Mouse (Mus musculus): Measurements from ENCODE around the gene Bcl3. TPM values are rescaled to one million over a fixed set of nuclear protein-coding genes. Genes with fewer than 3 reads are reported as not detected.

Gene Bcl3
- 3.1 and 4.1 TPM in 2 replicates for polyA plus RNA-seq (2015; fragmentation: Nextera tagmentation; extraction: Ambion mirVana)

GRCm38 (mm10) chr7:19822604-19823058, at the start of gene Bcl3:
TSS of gene Bcl3 (minus strand) at chr7:19822770.
- peak within 1 kb of the TSS; percentile 75 for H3K9ac ChIP-seq (ENCODE audit: low read length)
- H3K27ac ChIP-seq (ENCODE audit: low read length) = peak within 1 kb of the TSS; percentile 82
- H3K36me3 ChIP-seq (ENCODE audit: control insufficient read depth, insufficient read depth) = no peaks in the 10 kb centered on the region
- WGBS = 2% methylated on average over 28 of the region's 42 CpGs
- H3K4me3 ChIP-seq (ENCODE audit: low read length) = peak within 1 kb of the TSS; percentile 60
- H3K27me3 ChIP-seq (ENCODE audit: control insufficient read depth, insufficient read depth, low read length) = peaks cover 12% of the 10 kb centered on the region
- H3K4me2 ChIP-seq (ENCODE audit: low read depth, low read length) = peak within 1 kb of the TSS; percentile 81
- H3K9me3 ChIP-seq (replicated peaks; ENCODE audit: control insufficient read depth, low read length) = peaks cover 4% of the 10 kb centered on the region
- peaks cover 23% of the 10 kb centered on the region for H3K4me1 ChIP-seq (ENCODE audit: control insufficient read depth, insufficient read depth, low read length)
- ATAC-seq (replicated peaks; ENCODE audit: extremely low read depth, insufficient read depth, low FRiP score) = peak; percentile 57

DNA sequence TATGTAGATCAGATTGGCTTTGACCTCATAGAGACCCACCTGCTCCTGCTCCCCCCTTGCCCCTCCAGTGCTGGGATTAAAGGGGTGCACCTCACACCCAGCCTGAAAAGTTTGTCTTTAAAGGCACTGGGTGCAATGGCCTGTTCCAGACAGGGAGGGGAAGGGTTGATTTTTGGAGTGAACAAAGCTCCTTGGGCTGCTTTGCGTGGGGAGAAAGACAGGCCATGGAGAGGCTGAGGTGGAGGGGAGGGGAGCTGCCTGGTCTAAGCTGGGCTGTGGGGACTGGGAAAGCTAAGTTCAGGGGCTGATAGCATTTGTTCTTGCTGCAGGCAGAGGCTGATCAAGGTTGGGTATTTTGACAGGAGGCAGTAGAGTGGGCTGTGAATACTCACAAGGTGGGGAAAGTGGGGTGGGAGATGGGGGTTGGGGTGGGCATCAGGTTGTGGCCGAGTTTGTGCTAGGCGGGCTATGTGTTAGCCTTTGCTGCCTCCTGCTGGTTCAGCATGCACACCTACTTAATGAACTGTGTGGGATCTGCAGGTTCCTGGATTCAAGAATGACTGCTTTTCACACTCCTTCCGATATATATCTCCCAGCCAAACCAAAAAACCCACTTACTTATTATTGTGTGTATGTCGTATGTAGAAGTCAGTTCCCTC, 49.5 kb upstream of the Bcl3 start:
- Histone ChIP-seq H3K9ac (ENCODE audit: low read length) (no peak overlapping the region), H3K4me3 (ENCODE audit: low read length) (no peak overlapping the region), H3K4me1 (ENCODE audit: control insufficient read depth, insufficient read depth, low read length) (0 out of 2 replicates have a peak, but pooled peaks cover 2% of the 10 kb centered on the region), H3K9me3 (replicated peaks; ENCODE audit: control insufficient read depth, low read length) (no peaks in the 10 kb centered on the region), H3K4me2 (ENCODE audit: low read depth, low read length) (no peak overlapping the region), H3K27ac (ENCODE audit: low read length) (no peak overlapping the region), H3K36me3 (ENCODE audit: control insufficient read depth, insufficient read depth) (no peaks in the 10 kb centered on the region), H3K27me3 (ENCODE audit: control insufficient read depth, insufficient read depth, low read length) (no peaks in the 10 kb centered on the region)
- ATAC-seq (replicated peaks; ENCODE audit: extremely low read depth, insufficient read depth, low FRiP score) = no peak
- WGBS = 30% methylated on average over 5 of the region's 5 CpGs

GRCm38 (mm10) chr7:19871137-19871621, 48.6 kb upstream of the Bcl3 start:
- 39% methylated on average over 10 of the region's 10 CpGs for WGBS
- no peaks in the 10 kb centered on the region for H3K27me3 ChIP-seq (ENCODE audit: control insufficient read depth, insufficient read depth, low read length)
- no peaks in the 10 kb centered on the region for H3K36me3 ChIP-seq (ENCODE audit: control insufficient read depth, insufficient read depth)
- H3K4me1 ChIP-seq (ENCODE audit: control insufficient read depth, insufficient read depth, low read length) = peaks cover 5% of the 10 kb centered on the region
- H3K4me2 ChIP-seq (ENCODE audit: low read depth, low read length) = no peak overlapping the region
- H3K4me3 ChIP-seq (ENCODE audit: low read length) = no peak overlapping the region
- no peaks in the 10 kb centered on the region for H3K9me3 ChIP-seq (replicated peaks; ENCODE audit: control insufficient read depth, low read length)
- peak; percentile 16; the same call in 1 of the 2 replicates for ATAC-seq (replicated peaks; ENCODE audit: extremely low read depth, insufficient read depth, low FRiP score)
- 0 out of 2 replicates have a peak overlapping the region, but pooled peaks have one; percentile 2 for H3K27ac ChIP-seq (ENCODE audit: low read length)
- H3K9ac ChIP-seq (ENCODE audit: low read length) = no peak overlapping the region

DNA sequence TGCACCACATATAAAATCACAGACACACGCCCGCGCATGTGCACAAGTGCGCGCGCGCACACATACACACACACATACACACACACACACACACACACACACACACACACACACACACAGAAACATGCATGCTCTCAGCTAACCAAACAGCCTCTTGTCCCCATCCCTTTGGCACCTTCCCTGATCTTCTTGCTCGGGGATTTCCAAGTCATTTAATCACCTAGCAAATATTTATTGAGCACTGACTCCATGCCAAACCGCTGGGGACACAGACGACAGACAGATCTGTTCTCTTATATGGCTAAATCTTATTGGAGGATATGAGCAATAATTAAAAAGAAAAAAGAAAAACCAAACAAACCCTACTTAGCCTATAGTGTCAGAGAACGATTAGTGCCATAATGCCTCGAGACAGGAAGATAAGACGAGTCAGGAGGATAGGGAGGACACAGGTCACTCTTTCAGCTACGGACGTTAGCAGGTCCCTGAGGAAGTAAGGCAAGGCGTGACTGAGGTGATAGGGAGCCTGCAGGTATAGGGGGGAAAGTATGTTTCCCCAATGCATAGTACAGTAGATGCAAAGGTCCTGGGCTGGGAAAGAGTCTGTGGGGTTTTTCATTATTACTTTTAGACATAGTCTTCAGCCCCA, 45.3 kb upstream of the Bcl3 start:
- Histone ChIP-seq H3K4me1 (ENCODE audit: control insufficient read depth, insufficient read depth, low read length) (peaks cover 5% of the 10 kb centered on the region), H3K27me3 (ENCODE audit: control insufficient read depth, insufficient read depth, low read length) (no peaks in the 10 kb centered on the region), H3K36me3 (ENCODE audit: control insufficient read depth, insufficient read depth) (no peaks in the 10 kb centered on the region), H3K4me3 (ENCODE audit: low read length) (no peak overlapping the region), H3K27ac (ENCODE audit: low read length) (no peak overlapping the region), H3K4me2 (ENCODE audit: low read depth, low read length) (no peak overlapping the region), H3K9ac (ENCODE audit: low read length) (no peak overlapping the region), H3K9me3 (replicated peaks; ENCODE audit: control insufficient read depth, low read length) (no peaks in the 10 kb centered on the region)
- 82% methylated on average over 16 of the region's 16 CpGs for WGBS
- no peak for ATAC-seq (replicated peaks; ENCODE audit: extremely low read depth, insufficient read depth, low FRiP score)

DNA sequence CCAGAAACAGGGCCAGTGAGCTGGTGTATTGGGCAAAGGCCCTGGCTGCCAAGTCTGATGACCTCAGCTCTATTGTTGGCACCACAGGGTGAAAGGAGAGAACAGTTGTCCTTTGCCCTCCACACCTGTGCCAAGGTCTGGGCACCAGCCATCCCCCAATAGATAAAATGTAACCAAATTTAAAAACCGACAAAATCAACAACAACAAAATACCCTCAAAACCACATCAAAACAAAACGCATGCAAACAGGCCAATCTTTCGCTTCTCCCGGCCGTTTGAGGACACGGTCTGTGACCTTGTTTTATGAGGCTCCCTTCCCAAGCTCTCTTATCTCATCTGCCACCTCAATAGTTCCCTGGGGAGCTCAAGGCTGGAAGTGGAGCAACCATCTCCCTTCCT, 43.9 kb upstream of the Bcl3 start:
- no peak overlapping the region for H3K4me2 ChIP-seq (ENCODE audit: low read depth, low read length)
- H3K27ac ChIP-seq (ENCODE audit: low read length) = no peak overlapping the region
- ATAC-seq (replicated peaks; ENCODE audit: extremely low read depth, insufficient read depth, low FRiP score) = no peak
- WGBS = 50% methylated on average over 6 of the region's 6 CpGs
- H3K9me3 ChIP-seq (replicated peaks; ENCODE audit: control insufficient read depth, low read length) = no peaks in the 10 kb centered on the region
- peaks cover 4% of the 10 kb centered on the region for H3K4me1 ChIP-seq (ENCODE audit: control insufficient read depth, insufficient read depth, low read length)
- no peaks in the 10 kb centered on the region for H3K36me3 ChIP-seq (ENCODE audit: control insufficient read depth, insufficient read depth)
- H3K27me3 ChIP-seq (ENCODE audit: control insufficient read depth, insufficient read depth, low read length) = no peaks in the 10 kb centered on the region
- H3K4me3 ChIP-seq (ENCODE audit: low read length) = no peak overlapping the region
- H3K9ac ChIP-seq (ENCODE audit: low read length) = no peak overlapping the region

- Histone ChIP-seq H3K27ac (ENCODE audit: low read length) (no peak overlapping the region), H3K9ac (ENCODE audit: low read length) (no peak overlapping the region), H3K4me1 (ENCODE audit: control insufficient read depth, insufficient read depth, low read length) (peaks cover 3% of the 10 kb centered on the region), H3K9me3 (replicated peaks; ENCODE audit: control insufficient read depth, low read length) (no peaks in the 10 kb centered on the region), H3K4me3 (ENCODE audit: low read length) (no peak overlapping the region), H3K27me3 (ENCODE audit: control insufficient read depth, insufficient read depth, low read length) (no peaks in the 10 kb centered on the region), H3K4me2 (ENCODE audit: low read depth, low read length) (no peak overlapping the region), H3K36me3 (ENCODE audit: control insufficient read depth, insufficient read depth) (no peaks in the 10 kb centered on the region)
- WGBS = 62% methylated on average over 8 of the region's 8 CpGs
- ATAC-seq (replicated peaks; ENCODE audit: extremely low read depth, insufficient read depth, low FRiP score) = no peak
These were observed 42.9 kb upstream of the Bcl3 start for GRCm38 (mm10) chr7:19865246-19866036.

DNA sequence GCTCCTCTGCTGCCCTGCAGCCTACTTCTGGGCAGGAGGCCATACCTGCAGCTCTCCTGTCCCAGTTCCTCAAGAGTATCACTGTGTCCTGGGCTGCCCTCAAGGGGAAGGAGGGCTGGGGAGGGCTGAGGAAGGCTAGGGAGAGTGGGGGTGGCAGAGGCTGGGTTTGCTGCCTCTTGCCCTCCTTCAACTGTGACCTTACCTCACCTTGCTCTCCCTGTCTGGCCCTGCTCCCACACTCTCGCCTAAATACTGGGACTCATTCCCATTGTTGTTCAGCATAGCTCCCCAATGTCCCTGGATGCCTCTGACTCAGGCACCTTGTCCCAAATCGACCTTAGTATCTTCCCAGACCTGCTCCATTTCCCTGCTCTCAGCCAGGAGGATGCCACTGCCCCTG, 41.7 kb upstream of the Bcl3 start:
- whole genome bisulfite sequencing = 33% methylated on average over 2 of the region's 2 CpGs
- H3K9me3 ChIP-seq (replicated peaks; ENCODE audit: control insufficient read depth, low read length) = no peaks in the 10 kb centered on the region
- no peak overlapping the region for H3K27ac ChIP-seq (ENCODE audit: low read length)
- no peak overlapping the region for H3K4me2 ChIP-seq (ENCODE audit: low read depth, low read length)
- ATAC-seq (replicated peaks; ENCODE audit: extremely low read depth, insufficient read depth, low FRiP score) = no peak
- H3K9ac ChIP-seq (ENCODE audit: low read length) = no peak overlapping the region
- H3K27me3 ChIP-seq (ENCODE audit: control insufficient read depth, insufficient read depth, low read length) = no peaks in the 10 kb centered on the region
- H3K36me3 ChIP-seq (ENCODE audit: control insufficient read depth, insufficient read depth) = no peaks in the 10 kb centered on the region
- H3K4me3 ChIP-seq (ENCODE audit: low read length) = no peak overlapping the region
- peaks cover 3% of the 10 kb centered on the region for H3K4me1 ChIP-seq (ENCODE audit: control insufficient read depth, insufficient read depth, low read length)

GRCm38 (mm10) chr7:19861199-19861598, 38.6 kb upstream of the Bcl3 start, which contains the start of gene Ceacam16:
TSS of gene Ceacam16 (minus strand) at chr7:19861299.
- Histone ChIP-seq H3K4me3 (ENCODE audit: low read length) (no peak within 1 kb of the TSS), H3K4me1 (ENCODE audit: control insufficient read depth, insufficient read depth, low read length) (no peaks in the 10 kb centered on the region), H3K27ac (ENCODE audit: low read length) (no peak within 1 kb of the TSS), H3K27me3 (ENCODE audit: control insufficient read depth, insufficient read depth, low read length) (no peaks in the 10 kb centered on the region), H3K36me3 (ENCODE audit: control insufficient read depth, insufficient read depth) (no peaks in the 10 kb centered on the region), H3K4me2 (ENCODE audit: low read depth, low read length) (no peak within 1 kb of the TSS), H3K9me3 (replicated peaks; ENCODE audit: control insufficient read depth, low read length) (no peaks in the 10 kb centered on the region), H3K9ac (ENCODE audit: low read length) (no peak within 1 kb of the TSS)
- ATAC-seq (replicated peaks; ENCODE audit: extremely low read depth, insufficient read depth, low FRiP score) = no peak
- WGBS = 84% methylated on average over 9 of the region's 9 CpGs
